Mouse (Mus musculus): Measurements from ENCODE around the gene Rsad2.

Rsad2 gene

DNA sequence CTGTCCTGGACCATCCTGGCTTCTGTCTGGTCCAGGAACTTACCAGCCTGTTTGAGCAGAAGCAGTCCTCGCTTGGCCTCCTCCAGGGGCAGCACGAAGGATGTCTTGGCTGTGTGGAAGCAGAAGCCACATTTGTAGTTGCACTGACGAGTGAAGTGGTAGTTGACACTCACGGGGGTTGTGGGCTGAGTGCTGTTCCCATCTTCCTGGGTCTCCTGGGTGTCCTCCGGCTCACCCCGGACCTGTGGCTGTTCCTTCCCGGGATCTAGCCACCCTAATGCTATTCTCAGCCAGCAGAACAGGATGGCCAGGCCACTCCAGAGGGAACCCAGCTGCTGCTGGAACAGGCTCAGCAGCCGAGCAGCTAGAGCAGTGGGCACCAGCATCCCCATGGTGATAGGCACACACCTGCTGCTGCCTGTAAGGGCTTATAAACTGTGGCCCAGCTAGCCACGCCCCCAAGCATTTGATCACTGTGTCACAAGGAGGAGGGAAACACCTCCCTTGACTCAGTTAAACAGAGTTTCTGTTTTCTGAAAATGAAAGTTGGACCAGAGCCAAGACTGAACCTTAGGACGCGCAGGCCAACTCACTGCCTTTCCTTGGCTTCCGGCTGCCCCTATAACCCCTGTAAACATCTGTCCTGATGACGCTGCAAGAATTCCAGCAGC is at the start of gene Rsad2:
Gene Rsad2 (minus strand): TSS at position 425 of the 671 bp plus-strand sequence.
- 34% methylated on average over 13 of the region's 13 CpGs for WGBS

DNA sequence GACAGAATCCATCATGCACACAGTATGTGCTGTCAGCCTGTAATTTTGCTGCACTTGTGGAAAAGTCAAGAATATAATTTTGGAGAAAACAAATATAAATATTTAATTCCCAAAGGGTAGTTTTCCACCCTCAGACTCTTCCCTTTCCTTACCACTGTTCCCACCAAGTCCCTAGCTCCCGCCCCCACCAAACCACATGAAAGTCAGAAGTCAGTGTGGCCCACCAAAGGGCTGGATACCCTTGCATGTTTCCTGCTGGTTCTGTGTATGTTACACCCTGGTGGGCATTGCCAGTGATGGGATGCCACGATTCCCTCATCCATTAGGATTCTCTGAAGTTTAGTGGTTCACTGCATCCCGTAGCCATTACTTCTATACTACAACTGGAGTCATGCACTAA is 44.8 kb upstream of the Rsad2 start:
- 90% methylated on average over 3 of the region's 3 CpGs for WGBS

DNA sequence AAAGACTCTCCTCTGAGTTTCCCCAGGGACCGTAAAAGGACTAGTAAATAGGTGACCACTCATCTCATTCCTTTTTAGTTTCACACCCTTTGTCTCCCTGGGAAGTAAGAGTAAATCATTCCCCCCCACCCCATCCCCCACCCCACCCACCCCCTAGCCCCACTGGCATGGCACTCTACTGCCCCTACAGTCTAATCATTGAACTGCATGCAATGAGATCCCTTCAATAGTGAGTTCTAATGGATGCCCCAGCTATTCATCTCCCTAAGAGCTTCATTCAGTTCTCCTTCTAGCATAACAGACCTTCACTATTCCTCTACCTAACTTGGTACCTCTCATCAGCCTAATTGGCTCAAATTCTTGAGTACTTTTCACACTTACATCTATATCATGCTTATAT is 33.7 kb upstream of the Rsad2 start:
- 100% methylated on average over 1 of the region's 1 CpGs for WGBS

DNA sequence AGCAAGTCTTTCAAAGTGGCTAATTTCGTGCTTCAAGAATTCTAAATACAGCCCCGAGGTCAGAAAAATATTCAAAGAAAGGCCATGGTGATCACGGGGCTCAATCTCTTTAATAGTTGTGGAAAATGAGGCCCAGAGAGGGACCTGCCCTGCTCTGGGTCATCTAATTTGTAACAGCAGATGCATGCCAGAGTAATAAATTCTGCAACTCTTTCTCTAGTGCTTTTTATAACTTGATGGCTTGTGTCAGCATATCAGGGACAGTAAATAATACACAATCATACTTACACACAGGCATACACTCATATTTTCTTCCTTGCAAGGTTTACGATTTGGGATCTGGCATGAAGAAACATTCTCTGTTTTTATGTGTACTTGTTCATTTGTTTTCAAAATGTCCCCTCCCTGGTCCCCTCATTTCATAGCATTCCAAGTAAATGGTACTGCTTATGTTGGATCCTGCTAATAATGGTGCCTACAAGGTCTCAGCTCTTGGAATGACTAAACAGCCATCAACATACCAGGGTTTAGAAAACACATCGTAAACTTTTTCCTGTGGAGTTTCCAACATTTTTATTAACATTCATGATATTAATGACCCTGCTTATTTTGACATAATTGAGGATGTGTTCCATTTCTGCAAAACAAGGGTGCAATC is 32.5 kb upstream of the Rsad2 start:
- WGBS: 44% methylated on average over 5 of the region's 5 CpGs

DNA sequence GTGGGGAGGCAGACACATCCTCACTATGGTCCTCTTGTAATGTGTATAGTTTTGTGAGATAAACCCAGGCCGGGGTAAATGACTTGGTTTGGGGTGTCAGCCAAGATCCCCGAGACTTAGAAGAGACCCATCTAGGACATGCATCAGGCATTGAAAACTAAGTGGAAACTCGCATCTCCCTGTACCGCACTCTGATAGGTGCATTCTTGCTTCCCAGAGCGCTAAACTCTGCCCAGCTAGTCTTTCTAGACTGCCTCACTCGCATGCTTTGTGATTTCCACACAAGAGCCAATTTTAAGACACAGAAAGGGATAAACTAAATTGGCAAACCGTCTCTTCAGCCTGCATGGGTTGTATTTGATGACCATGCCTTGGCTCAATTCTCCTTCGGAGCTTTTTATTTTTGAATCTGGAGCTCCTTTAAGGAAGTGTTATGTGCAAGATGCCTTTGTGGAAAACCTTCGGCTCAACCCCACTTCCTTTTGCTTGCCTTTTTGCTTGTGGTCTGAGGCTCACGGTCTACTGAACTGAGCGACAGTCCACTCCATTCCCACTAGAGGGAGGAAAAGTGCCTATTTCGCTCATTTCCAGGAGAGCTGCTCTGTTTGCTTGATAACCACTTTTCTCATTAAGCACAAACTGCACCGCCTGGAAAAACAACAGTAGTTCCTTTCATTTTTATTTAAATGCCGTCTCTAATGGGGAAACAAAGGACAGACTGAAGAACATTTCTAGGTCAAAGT is 31.8 kb upstream of the Rsad2 start:
- 22% methylated on average over 14 of the region's 14 CpGs for WGBS

DNA sequence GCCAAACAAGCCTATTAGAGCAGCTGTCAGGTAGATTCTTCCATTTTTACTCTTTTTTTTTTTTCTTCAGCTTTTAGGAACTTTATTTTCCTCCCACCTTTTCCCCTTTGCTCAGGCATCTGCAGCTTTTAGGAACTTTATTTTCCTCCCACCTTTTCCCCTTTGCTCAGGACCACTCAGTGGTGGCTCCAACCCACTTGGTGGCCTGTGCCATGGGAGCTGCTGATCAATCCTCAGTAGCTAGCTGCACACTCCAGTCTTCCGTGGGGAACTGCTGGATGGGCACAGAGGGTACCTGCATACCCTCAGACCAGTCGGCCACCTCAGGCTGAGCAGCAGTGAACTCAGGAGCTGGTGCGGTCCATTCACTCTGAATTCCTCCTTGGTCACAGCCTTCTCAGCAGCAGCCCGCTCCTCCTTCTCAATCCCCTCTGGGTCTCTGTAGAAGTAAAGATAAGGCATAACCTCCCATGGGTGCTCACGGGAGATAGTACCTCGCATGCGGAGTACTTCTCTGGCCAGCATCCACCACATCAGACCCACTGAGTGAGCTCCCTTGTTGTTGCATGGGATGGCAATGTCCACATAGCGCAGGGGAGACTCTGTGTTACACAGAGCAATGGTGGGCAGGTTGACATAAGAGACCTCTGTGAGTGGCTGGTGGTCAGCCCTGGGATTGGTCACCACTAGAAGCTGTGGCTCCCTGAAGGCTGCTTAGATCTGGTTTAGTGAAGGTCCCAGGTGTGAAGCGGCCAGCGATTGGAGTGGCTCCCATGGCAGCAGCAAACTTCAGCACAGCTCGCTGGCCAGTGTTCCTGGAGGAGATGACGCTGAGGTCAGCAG is 29.7 kb upstream of the Rsad2 start:
- 95% methylated on average over 12 of the region's 12 CpGs for WGBS

DNA sequence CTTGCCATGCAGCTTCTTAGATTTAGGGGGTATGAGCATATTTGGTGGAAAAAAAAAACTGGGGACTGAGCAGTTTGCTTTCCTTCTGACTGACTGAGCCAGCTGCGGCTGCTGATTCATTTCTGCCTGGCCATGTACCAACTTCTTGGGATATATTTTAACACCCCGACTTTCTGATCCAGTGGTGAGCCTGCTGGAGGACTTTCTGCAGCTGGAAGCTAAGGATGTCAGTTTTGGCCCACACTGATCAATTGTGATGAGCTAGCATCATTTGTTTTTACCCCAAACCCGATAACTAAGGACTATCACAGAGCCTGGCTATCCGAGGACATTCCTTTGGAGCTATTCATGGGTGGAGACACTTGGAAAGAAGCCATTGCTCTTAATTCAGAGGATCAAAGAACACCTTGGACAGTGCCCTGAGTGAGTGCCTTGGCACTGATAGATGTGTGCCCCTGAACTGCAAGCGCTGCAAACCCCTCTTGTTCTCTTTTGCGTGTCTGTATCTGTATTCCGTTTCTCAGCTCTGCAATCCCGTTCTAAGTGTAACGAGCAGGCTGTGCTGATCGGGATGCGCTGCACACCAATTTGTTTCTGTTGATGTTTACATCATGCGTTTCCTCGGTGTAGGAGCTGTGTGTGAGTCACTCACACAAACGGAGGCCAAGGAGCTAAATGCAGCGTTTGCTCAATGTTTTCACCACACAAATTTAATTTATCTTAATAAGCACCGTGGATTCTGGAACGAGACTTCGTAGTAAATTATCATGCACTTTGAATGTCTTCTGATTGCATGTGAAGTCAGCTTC is 22.1 kb upstream of the Rsad2 start:
- WGBS: 65% methylated on average over 18 of the region's 18 CpGs

DNA sequence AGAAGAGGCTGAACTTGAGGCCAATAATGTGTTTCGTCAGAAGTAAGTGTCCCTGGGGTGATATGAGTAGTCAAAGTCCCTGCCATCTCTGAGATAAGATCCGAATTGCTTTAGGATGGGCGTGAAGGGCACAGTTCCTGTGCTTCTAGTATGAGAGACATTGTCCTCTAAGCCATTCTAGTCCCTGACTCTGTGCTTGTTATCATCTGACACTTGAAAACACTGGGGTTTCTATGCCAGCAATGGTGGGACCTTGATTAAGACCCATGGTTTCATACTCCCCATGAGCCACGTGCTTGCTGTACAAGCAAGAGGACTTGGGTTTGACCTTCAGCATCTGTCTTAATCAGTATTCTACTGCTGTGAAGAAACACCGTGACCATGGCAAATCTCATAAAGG is 20.9 kb upstream of the Rsad2 start:
- WGBS: 97% methylated on average over 5 of the region's 5 CpGs

DNA sequence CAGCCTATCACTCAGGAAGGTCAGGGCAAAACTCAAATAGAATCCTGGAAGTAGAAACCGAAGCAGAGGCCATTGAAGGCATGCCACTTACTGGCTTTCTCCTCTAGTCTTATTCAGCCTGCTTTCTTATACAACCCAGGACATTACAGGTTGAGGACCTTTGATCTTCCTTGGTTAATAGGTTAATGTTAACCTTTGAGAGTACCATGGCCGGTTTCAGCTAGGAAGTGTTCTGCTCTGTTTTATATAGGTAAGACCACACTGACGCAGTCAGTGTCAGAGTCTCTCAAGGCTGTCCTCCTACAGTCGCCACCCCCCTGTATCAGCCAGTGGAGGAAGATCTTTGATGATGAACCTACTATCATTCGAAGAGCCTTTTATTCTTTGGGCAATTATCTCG is 17.5 kb upstream of the Rsad2 start:
- WGBS: 93% methylated on average over 6 of the region's 6 CpGs

DNA sequence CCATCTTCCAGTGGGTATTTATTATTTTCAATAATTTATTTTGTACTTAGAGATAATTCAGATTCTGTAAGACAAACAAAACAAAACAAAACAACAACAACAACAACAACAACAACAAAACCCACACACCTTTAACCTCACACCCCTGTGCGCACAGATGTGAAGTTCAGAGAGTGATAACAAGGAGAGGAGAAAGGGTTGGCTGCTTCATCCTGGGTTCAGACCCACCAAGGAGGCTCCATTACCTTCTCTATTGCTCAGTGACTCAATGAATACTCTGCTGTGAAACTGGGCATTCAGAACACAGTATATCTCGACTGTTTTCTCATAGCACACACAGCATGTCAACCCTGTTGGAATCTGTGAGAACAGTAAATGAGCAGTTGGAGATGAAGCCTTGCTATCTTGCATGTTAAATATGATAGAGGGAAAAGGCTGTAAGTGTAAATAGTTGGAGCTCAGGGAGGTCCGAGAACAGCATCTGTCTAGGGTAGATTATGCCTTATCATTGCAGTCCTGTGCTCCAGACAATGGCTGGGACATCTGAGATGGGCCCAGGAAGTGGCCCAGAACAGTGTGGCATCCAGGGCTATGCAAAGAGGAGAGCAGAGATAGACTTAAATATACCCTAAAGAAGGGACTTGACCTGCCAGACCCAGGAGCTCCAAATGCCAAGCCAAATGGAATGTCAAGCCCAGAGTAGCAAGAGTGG is 16.7 kb upstream of the Rsad2 start:
- WGBS: 89% methylated on average over 3 of the region's 3 CpGs

DNA sequence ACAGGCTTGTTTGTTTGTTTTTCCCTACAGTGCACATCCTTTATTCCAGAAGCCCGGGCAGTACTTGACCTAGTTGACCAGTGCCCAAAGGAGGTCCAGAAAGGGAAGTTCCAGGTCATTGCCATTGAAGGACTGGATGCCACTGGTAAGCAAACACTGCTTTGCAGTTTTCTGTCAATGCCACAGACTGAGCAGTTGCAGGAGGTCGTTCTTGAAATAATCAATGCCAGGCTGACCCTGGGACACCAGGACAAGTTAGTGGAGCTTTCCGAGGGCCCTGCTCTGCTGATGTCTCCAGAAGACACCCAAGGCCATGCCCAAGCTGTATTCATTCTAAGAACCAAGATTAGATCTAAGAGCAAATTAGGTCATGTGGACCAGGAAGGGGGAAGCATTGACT is 15.1 kb upstream of the Rsad2 start:
- WGBS: 76% methylated on average over 3 of the region's 3 CpGs

DNA sequence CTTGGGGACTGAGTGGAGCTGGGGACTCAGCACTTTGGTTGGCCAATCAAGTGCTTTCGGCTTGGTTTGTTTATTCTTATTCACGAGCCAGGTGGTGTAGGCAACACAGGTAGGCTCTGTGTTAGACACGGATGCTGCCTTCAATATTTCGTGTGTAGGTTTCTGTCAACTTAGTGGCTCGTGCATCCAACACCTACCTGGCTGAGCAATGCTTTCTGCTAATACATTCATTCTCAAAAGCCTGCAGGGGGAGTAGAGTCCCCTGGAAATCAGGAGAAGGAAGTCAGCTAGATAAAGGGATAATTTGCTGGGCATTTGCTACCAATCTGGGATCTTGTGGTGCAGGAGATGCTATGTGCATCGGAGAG is 13.8 kb upstream of the Rsad2 start:
- WGBS: 17% methylated on average over 6 of the region's 6 CpGs

DNA sequence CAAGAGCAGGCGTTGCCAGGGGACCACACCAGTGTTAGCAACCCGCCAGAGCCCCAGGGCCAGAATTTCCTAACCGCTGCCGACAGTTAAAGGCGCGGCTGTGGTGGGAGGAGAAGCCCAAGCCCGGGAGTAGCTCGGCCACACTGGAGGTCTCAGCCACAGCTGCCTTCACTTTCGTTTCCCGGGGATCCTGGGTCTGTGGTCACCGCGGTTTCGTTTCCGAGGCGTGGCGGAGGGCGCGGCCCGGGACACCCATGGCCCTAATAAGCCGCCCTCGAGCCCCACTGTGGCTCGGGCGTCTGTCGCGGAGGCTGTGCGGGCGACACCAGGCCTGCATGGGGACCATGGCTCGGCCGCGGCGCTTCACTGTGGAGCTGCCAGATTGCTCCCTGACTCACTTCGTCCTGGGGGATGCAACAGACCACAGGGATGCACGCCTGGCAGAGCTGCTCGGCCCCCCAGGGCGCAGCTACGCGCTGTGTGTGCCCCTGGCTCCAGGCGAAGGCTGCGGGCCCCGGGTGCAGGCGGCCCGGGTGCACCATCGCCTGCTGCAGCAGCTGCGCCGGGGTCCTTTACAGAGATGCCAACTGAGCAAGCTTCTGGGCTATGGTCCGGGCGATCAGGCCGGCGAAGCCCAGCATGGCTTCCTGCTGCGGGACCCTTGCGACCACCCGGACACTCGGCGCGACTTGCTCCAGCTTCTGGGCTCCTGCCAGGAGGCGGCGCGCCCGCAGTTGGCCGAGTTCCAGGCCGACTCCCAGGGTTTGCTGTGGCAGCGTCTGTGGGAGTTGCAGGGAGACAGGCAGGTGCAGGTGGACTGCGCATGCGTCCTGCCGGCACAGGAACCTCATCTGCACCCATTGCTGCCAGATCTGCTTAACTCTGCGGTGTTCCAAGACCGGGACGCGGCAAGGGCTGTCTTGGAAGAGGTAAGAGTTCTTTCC is 13.1 kb upstream of the Rsad2 start, which contains the start of gene Cmpk2:
Gene Cmpk2 (plus strand): TSS at position 107 of the 944 bp plus-strand sequence.
- under 1% methylated on average over 69 of the region's 69 CpGs for WGBS

DNA sequence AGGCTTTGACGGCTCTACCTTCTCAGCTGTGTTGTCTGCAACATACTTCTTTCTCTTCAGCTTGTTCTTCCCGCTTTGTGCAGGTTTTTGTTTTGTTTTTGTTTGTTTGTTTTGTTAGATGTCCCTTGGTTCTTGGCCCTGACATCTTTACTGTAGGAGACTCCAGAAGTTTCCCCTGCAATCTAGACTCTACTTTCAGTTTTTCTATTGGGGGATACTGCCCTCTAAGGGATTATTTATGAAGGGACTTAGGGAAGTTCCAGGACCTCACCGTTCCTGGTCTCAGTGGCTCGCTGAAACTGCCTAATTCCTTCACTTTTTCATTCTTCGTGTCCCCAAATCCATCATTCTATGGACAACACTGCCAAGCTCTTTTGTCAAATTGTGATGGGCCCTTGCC is 9.3 kb upstream of the Rsad2 start:
- 69% methylated on average over 5 of the region's 5 CpGs for WGBS

DNA sequence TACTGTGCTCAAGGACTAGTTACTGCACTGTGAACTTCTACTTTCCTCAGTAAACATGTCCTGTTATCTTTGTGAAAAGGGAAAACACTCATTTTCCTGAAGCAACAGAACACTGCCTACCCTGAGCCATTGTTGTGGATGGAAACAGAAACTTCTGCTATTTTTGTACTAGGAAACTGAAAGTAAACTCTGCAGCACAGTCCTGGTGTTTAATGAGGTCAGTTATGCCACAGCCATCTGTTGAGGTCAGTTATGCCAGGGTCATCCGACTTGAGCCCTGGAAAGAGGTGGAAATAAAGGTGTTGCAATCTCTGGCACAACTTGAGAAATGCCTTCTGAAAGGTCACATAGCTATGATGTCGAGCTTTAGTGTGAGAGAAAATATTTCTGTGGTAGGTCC is 3.8 kb upstream of the Rsad2 start:
- WGBS: 66% methylated on average over 2 of the region's 2 CpGs

DNA sequence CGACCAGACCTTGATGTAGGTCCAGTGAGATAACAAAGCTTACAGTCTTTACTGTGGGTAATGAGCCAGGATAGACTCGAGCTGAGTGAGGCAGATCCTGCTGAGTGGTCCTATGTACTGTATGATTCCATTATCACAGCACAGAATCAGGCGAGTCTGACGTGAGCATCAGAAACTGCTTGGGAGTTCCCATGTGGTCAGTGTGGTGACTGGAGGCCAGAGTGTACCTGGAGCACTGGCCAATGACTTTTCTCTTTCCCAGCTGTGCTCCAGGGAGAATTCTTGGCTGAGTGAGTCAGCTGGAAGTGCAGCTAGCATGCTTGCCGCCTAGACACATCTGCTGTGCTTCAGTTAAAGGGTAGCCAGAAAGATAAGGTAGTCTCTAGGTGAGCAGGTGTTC is 1.6 kb downstream of the Rsad2 start:
- WGBS: 68% methylated on average over 5 of the region's 5 CpGs

DNA sequence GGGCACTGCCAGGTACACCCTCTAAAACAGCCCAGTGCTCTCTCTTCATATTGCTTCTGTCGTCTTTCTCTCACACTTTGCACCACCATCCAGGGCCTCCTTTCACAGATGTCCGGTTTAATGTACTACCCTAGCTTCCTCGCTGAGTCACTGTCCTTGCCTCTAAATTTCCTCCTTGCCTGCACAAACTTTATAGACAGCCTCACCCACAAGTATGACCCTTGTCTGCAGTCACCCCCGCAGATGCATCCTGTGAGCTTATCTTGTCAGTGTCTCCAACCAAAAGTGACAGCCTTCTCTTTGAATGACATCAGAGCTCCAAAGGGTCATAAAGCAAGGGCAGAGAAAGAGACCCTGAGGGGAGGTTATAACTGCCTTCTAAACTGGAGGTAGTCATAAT is 3.3 kb downstream of the Rsad2 start:
- 75% methylated on average over 4 of the region's 4 CpGs for WGBS

DNA sequence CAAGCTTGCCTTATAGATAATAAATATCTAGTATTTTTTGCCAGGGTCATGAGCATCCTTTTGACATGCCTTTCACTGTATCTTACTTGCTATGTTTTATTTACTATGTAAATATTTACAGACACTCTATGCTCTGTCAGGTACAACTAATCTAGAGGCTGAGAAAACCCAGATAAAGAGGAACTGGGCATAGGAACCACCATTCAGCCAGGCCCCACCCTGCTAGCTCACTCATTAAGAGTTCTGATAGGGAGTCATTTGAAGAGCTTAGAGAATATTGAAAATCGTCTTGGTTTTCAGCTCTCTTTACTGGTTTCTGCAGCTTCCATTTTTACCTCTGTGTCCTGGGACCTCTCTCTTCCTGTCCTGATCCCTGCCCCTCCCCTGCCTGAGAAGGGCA is 5.1 kb downstream of the Rsad2 start:
- 48% methylated on average over 1 of the region's 1 CpGs for WGBS

DNA sequence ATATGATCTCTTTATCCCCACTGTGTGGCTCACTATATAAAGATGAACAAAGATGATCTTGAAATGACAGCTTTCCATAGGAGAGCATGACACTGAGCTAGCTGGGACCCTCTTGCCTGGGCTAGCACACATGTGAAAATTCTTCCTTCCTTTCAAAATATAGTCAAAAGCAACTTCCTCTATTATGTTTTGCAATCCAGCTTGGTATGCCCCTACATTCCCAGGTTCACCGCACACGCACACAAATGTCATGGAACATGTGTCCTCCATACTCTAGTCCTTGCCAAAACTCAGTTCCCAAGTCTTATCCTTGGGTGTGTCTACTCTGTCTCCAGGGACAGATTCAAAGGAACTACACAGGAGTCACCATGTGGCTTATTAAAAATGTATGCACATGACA is 6.8 kb downstream of the Rsad2 start:
- 99% methylated on average over 2 of the region's 2 CpGs for WGBS

Data from cerebral cortex, adult 2 months (tissue).